Mouse (Mus musculus): ENCODE measurements around the gene Slc25a47. TPM values are rescaled to one million over a fixed set of nuclear protein-coding genes. Genes with fewer than 3 reads are reported as not detected.

Slc25a47 gene
- polyA plus RNA-seq, 1 experiment from 2014 or later: 5.9 TPM

- 70% methylated on average over 6 of the region's 6 CpGs for WGBS
- peaks cover 100% of the 10 kb centered on the region for H3K36me3 ChIP-seq
Observed at GRCm38 (mm10) chr12:108865007-108865494, 29.2 kb downstream of the Slc25a47 start.

GRCm38 (mm10) chr12:108869575-108869974 is 33.7 kb downstream of the Slc25a47 start:
- Histone ChIP-seq H3K9ac (no peak overlapping the region), H3K4me1 (0 out of 2 replicates have a peak, but pooled peaks cover 3% of the 10 kb centered on the region), H3K4me2 (no peak overlapping the region), H3K9me3 (no peaks in the 10 kb centered on the region), H3K4me3 (no peak overlapping the region), H3K36me3 (peaks cover 95% of the 10 kb centered on the region), H3K27me3 (replicated peaks) (no peaks in the 10 kb centered on the region), H3K27ac (replicated peaks) (no peak overlapping the region)
- ATAC-seq (ENCODE audit: extremely low read depth, insufficient number of reproducible peaks, low FRiP score, low TSS enrichment): no peak
- 79% methylated on average over 2 of the region's 2 CpGs for WGBS

More at GRCm38 (mm10) chr12:108865007-108865494, 29.2 kb downstream of the Slc25a47 start:
- H3K9me3 ChIP-seq: no peaks in the 10 kb centered on the region
- H3K9ac ChIP-seq: no peak overlapping the region
- ATAC-seq (ENCODE audit: extremely low read depth, insufficient number of reproducible peaks, low FRiP score, low TSS enrichment): no peak
- no peak overlapping the region for H3K4me2 ChIP-seq
- H3K27me3 ChIP-seq (replicated peaks): no peaks in the 10 kb centered on the region
- peak overlapping the region; percentile 62 for H3K27ac ChIP-seq (replicated peaks)
- H3K4me1 ChIP-seq: 0 out of 2 replicates have a peak, but pooled peaks cover 5% of the 10 kb centered on the region
- H3K4me3 ChIP-seq: no peak overlapping the region

- H3K4me2 ChIP-seq: no peak overlapping the region
- H3K9me3 ChIP-seq: no peaks in the 10 kb centered on the region
- H3K27ac ChIP-seq (replicated peaks): no peak overlapping the region
- no peak for ATAC-seq (ENCODE audit: extremely low read depth, insufficient number of reproducible peaks, low FRiP score, low TSS enrichment)
- H3K36me3 ChIP-seq: peaks cover 90% of the 10 kb centered on the region
- no peaks in the 10 kb centered on the region for H3K27me3 ChIP-seq (replicated peaks)
- WGBS: 71% methylated on average over 5 of the region's 5 CpGs
- H3K4me3 ChIP-seq: no peak overlapping the region
- no peaks in the 10 kb centered on the region for H3K4me1 ChIP-seq
- no peak overlapping the region for H3K9ac ChIP-seq
Observed at GRCm38 (mm10) chr12:108873122-108873521, 37.3 kb downstream of the Slc25a47 start.

GRCm38 (mm10) chr12:108879138-108879537 is 43.3 kb downstream of the Slc25a47 start:
- Histone ChIP-seq H3K4me3 (no peak overlapping the region), H3K9me3 (no peaks in the 10 kb centered on the region), H3K4me1 (no peaks in the 10 kb centered on the region), H3K27me3 (replicated peaks) (no peaks in the 10 kb centered on the region), H3K4me2 (no peak overlapping the region), H3K27ac (replicated peaks) (no peak overlapping the region), H3K9ac (no peak overlapping the region), H3K36me3 (peaks cover 92% of the 10 kb centered on the region)
- ATAC-seq (ENCODE audit: extremely low read depth, insufficient number of reproducible peaks, low FRiP score, low TSS enrichment): no peak
- WGBS: 71% methylated on average over 4 of the region's 4 CpGs

- no peak for ATAC-seq (ENCODE audit: extremely low read depth, insufficient number of reproducible peaks, low FRiP score, low TSS enrichment)
- WGBS: 86% methylated on average over 5 of the region's 5 CpGs
- peaks cover 92% of the 10 kb centered on the region for H3K36me3 ChIP-seq
- H3K4me3 ChIP-seq: no peak overlapping the region
- H3K27me3 ChIP-seq (replicated peaks): no peaks in the 10 kb centered on the region
- H3K27ac ChIP-seq (replicated peaks): no peak overlapping the region
- no peak overlapping the region for H3K4me2 ChIP-seq
- no peak overlapping the region for H3K9ac ChIP-seq
- no peaks in the 10 kb centered on the region for H3K9me3 ChIP-seq
- H3K4me1 ChIP-seq: no peaks in the 10 kb centered on the region
Observed at GRCm38 (mm10) chr12:108880606-108881005, 44.8 kb downstream of the Slc25a47 start.

- H3K4me1 ChIP-seq: no peaks in the 10 kb centered on the region
- no peaks in the 10 kb centered on the region for H3K9me3 ChIP-seq
- H3K9ac ChIP-seq: no peak overlapping the region
- no peaks in the 10 kb centered on the region for H3K27me3 ChIP-seq (replicated peaks)
- H3K4me3 ChIP-seq: no peak overlapping the region
- H3K36me3 ChIP-seq: peaks cover 93% of the 10 kb centered on the region
- 88% methylated on average over 3 of the region's 3 CpGs for WGBS
- no peak overlapping the region for H3K4me2 ChIP-seq
- H3K27ac ChIP-seq (replicated peaks): no peak overlapping the region
- ATAC-seq (ENCODE audit: extremely low read depth, insufficient number of reproducible peaks, low FRiP score, low TSS enrichment): no peak
Observed at GRCm38 (mm10) chr12:108881192-108881591, 45.3 kb downstream of the Slc25a47 start.

GRCm38 (mm10) chr12:108882776-108883175 is 46.9 kb downstream of the Slc25a47 start:
- Histone ChIP-seq H3K27ac (replicated peaks) (no peak overlapping the region), H3K4me1 (no peaks in the 10 kb centered on the region), H3K36me3 (peaks cover 97% of the 10 kb centered on the region), H3K9me3 (no peaks in the 10 kb centered on the region), H3K9ac (no peak overlapping the region), H3K4me3 (no peak overlapping the region), H3K27me3 (replicated peaks) (no peaks in the 10 kb centered on the region), H3K4me2 (no peak overlapping the region)
- WGBS: 80% methylated on average over 8 of the region's 8 CpGs
- ATAC-seq (ENCODE audit: extremely low read depth, insufficient number of reproducible peaks, low FRiP score, low TSS enrichment): no peak

GRCm38 (mm10) chr12:108885906-108886305 is 50.1 kb downstream of the Slc25a47 start:
- H3K27ac ChIP-seq (replicated peaks): no peak overlapping the region
- peaks cover 83% of the 10 kb centered on the region for H3K36me3 ChIP-seq
- no peak for ATAC-seq (ENCODE audit: extremely low read depth, insufficient number of reproducible peaks, low FRiP score, low TSS enrichment)
- WGBS: 91% methylated on average over 1 of the region's 1 CpGs
- H3K27me3 ChIP-seq (replicated peaks): no peaks in the 10 kb centered on the region
- H3K4me2 ChIP-seq: no peak overlapping the region
- H3K9me3 ChIP-seq: no peaks in the 10 kb centered on the region
- no peak overlapping the region for H3K9ac ChIP-seq
- H3K4me1 ChIP-seq: no peaks in the 10 kb centered on the region
- H3K4me3 ChIP-seq: no peak overlapping the region

- Histone ChIP-seq H3K4me2 (no peak overlapping the region), H3K36me3 (peaks cover 74% of the 10 kb centered on the region), H3K4me1 (peaks cover under 1% of the 10 kb centered on the region; the same call in 1 of the 2 replicates), H3K27me3 (replicated peaks) (no peaks in the 10 kb centered on the region), H3K27ac (replicated peaks) (no peak overlapping the region), H3K9me3 (no peaks in the 10 kb centered on the region), H3K4me3 (no peak overlapping the region), H3K9ac (no peak overlapping the region)
- 72% methylated on average over 4 of the region's 4 CpGs for WGBS
- ATAC-seq (ENCODE audit: extremely low read depth, insufficient number of reproducible peaks, low FRiP score, low TSS enrichment): no peak
Observed at GRCm38 (mm10) chr12:108887077-108887476, 51.2 kb downstream of the Slc25a47 start.

GRCm38 (mm10) chr12:108888632-108889031 is 52.8 kb downstream of the Slc25a47 start:
- peaks cover 14% of the 10 kb centered on the region for H3K4me1 ChIP-seq

GRCm38 (mm10) chr12:108892989-108893714 is 57.3 kb downstream of the Slc25a47 start, which contains the start of gene Wdr25:
Wdr25 (plus strand) TSS chr12:108893631.
- WGBS: 18% methylated on average over 12 of the region's 12 CpGs

More at GRCm38 (mm10) chr12:108888632-108889031, 52.8 kb downstream of the Slc25a47 start:
- Histone ChIP-seq H3K4me2 (no peak overlapping the region), H3K36me3 (peaks cover 58% of the 10 kb centered on the region), H3K9me3 (no peaks in the 10 kb centered on the region), H3K27ac (replicated peaks) (no peak overlapping the region), H3K4me3 (no peak overlapping the region), H3K9ac (no peak overlapping the region), H3K27me3 (replicated peaks) (no peaks in the 10 kb centered on the region)
- ATAC-seq (ENCODE audit: extremely low read depth, insufficient number of reproducible peaks, low FRiP score, low TSS enrichment): no peak
- WGBS: 64% methylated on average over 4 of the region's 4 CpGs

More at GRCm38 (mm10) chr12:108892989-108893714, 57.3 kb downstream of the Slc25a47 start, which contains the start of gene Wdr25:
- peak within 1 kb of the TSS; percentile 90 for H3K9ac ChIP-seq
- ATAC-seq (ENCODE audit: extremely low read depth, insufficient number of reproducible peaks, low FRiP score, low TSS enrichment): no peak
- H3K4me2 ChIP-seq: peak within 1 kb of the TSS; percentile 97
- H3K4me1 ChIP-seq: peaks cover 21% of the 10 kb centered on the region
- no peaks in the 10 kb centered on the region for H3K27me3 ChIP-seq (replicated peaks)
- H3K27ac ChIP-seq (replicated peaks): peak within 1 kb of the TSS; percentile 53; the same call in 1 of the 2 replicates
- peak within 1 kb of the TSS; percentile 93 for H3K4me3 ChIP-seq
- peaks cover 13% of the 10 kb centered on the region for H3K36me3 ChIP-seq
- H3K9me3 ChIP-seq: no peaks in the 10 kb centered on the region
